Mouse (Mus musculus): Measurements from ENCODE around the gene Ak1.

DNA sequence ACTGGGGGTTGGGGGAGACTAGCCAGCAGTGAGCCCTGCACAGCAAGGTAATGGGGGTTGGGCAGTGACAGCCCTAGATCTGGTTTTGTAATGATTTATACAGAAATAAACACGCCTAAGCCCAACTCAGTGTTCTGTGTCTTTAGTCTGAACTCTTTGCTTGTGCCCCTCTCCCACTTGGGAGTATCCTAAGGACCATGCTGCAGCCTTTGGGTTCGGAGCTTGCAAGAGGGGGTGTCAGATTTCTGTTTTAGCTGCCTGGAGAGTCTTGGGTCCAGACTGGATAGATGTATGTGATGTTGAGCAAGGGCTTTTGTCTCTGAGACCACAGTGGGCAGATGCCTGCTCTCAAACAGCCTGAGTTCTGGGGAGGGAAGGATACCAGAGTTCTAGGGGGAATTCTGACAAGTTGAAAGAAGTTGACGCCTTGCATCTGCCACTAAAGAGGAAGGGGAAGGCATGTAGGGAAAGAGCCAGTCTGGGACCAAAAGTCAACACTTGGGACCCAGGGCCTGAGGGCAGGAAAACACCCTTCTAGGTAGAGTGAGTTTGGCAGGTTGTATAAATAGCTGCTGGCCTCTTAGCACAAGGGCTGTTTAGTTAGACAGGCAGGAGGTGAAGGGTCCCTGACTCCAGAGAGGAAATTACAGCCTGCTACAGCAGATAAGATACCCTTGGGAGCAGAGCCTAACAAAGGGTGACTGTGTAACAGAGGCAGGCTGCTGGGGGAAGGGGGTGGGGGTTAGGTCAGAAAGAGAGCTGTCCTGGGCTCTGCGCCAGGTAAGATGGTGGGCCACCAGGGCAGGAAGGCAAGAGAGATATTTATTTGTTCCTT is 659 bp upstream of the Ak1 start:
- TF ChIP-seq CTCF (IDR thresholded peaks at IDR 0.05; ENCODE audit: borderline replicate concordance, insufficient read depth, low read length) (no peak), POLR2A (IDR thresholded peaks at IDR 0.05; ENCODE audit: low read depth, low read length) (no peak)

Measured in embryonic fibroblast, embryonic 13.5 days (primary cell).